Mouse (Mus musculus): ENCODE measurements around the gene Hsd17b6.

DNA sequence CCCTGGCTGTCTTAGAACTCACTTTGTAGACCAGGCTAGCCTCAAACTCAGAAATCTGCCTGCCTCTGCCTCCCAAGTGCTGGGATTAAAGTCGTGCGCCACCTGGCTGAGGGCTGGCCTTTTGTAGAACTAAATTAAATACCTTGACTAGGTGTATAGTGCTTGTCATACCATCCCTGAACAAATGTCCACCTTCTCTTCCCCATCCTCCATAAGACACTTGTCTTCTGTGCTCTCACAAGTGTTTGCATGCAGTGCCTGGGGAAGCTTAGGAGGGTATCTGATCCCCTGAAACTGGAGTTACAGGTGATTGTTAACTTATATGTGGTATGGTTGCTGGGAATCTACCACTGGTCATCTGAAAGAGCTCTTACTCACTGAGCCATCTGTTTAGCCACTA lies 42.9 kb upstream of the Hsd17b6 start:
- TF ChIP-seq POLR2A (IDR thresholded peaks at IDR 0.05; ENCODE audit: insufficient read depth, low read depth, low read length) (no peak), CTCF (IDR thresholded peaks at IDR 0.05; ENCODE audit: insufficient read depth, low read depth, low read length) (no peak)

Data from olfactory bulb, adult 2 months (tissue).